Mouse (Mus musculus) kidney, adult 2 months (tissue): Measurements from ENCODE around the gene Hoxd10.

Experiments used
- CTCF ChIP-seq: fragments of 200-500 bp; conservative IDR thresholded peaks from 2 replicates; pipeline ENCODE4 v1.5.1; 2011; ENCODE audit warnings: low read depth, mild to moderate bottlenecking, control low read depth, low read length, moderate library complexity, mixed read lengths; ENCODE audit not compliant: insufficient read depth, insufficient read length
- POLR2A ChIP-seq: fragments of 200-500 bp; IDR thresholded peaks from one replicate; pipeline ENCODE4 v1.6.1; 2011; ENCODE audit warnings: low read depth, low read length, control low read depth

DNA sequence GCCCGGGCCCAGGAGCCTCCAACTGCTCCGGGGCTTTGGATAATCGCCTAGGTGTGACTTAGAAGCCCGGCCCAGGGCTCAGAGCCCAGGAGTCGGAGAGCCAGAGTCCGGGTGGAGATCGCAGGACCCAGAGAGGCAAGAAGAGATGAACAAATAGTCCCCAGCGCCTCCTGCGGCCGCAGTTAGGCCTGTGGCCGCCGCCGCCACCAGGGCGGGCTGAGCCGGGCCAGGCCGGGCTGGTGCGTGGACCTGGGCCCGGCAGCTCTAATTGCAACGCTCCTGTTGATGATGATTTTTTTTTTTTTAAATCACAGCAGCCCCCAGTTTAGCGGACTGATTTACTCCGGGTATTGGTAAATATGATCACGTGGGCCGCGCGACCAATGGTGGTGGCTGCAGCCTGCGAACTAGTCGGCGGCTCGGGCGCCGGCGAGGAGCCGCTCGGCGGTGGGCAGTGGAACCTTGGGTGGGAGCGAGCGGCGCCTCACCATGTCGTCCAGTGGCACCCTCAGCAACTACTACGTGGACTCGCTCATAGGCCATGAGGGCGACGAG lies 5.9 kb downstream of the Hoxd10 start, which contains the start of gene Hoxd9:
- TF ChIP-seq POLR2A (peak; percentile 61), CTCF (no peak)
